Mouse (Mus musculus): ENCODE data around the gene Idua.

GRCm38 (mm10) chr5:108646343-108646660 is 13.8 kb upstream of the Idua start:
- TF ChIP-seq CTCF (conservative IDR thresholded peaks at IDR 0.05; ENCODE audit: insufficient read depth, insufficient read length, low read depth, low read length) (no peak), POLR2A (IDR thresholded peaks at IDR 0.05; ENCODE audit: low read depth, low read length) (no peak)
